ENCODE assay signal across 13 mouse cellular contexts in the genomic region with DNA sequence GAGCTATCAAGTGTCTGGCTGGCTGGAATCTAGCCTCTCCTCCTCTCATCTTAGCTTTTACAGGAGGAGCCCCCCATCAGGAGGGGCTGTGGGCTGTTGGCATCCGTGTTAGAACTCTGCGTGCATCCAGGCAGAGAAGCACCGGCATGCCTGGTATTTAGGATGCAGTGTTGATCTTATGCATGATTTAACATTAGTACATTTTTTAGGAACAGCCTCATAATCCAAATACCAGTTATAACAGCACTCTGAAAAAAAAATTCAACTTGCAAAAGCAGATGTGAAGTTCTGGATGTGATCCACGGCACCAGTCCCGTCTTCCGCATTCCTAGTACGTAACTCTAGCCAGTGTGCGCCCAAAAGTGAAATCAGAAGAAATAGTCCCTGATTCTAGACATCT. TPM values are rescaled to one million over a fixed set of nuclear protein-coding genes. Genes with fewer than 3 reads are reported as not detected.
DNase-seq lines count a peak whose midpoint lies in the region; ATAC-seq and TF ChIP-seq lines count a peak whose summit lies in the region.
"Had no signal": no experiment of that assay in that cellular context is flagged by ENCODE, and none has a peak within 500 bp of the region (broad histone marks: within the 10 kb centered on the region; RNA-seq: fewer than 3 reads in every experiment).

No protein-coding gene starts in this region.

- H3K27ac ChIP-seq in lung, embryonic 14.5 days (ENCODE audit: low read depth): no peak overlapping the region
- peak overlapping the region; percentile 49; the same call in 1 of the 2 replicates for H3K27ac ChIP-seq in heart, embryonic 13.5 days (replicated peaks)
- peak overlapping the region; percentile 73 for H3K27ac ChIP-seq in limb, embryonic 13.5 days
- H3K27ac ChIP-seq: forebrain, embryonic 10.5 days; hindbrain, embryonic 14.5 days had no signal

- TF ChIP-seq CTCF in lung, embryonic 14.5 days (IDR thresholded peaks at IDR 0.05; ENCODE audit: low read depth): no peak
- no peak for TF ChIP-seq CTCF in lung, adult 2 months (IDR thresholded peaks at IDR 0.05; ENCODE audit: insufficient read depth, low read length)

- intact Hi-C loops in left cerebral cortex, postnatal 4 days (cut with DNase I): no loop called here

- H3K36me3 ChIP-seq in lung, embryonic 14.5 days (ENCODE audit: insufficient read depth): no peaks in the 10 kb centered on the region
- H3K36me3 ChIP-seq in heart, embryonic 13.5 days: no peaks in the 10 kb centered on the region
- no peaks in the 10 kb centered on the region for H3K36me3 ChIP-seq in limb, embryonic 13.5 days
- H3K36me3 ChIP-seq: forebrain, embryonic 10.5 days had no signal

- 62% methylated on average over 8 of the region's 8 CpGs for WGBS in lung, embryonic 14.5 days
- WGBS in lung, adult 2 months: 72% methylated on average over 8 of the region's 8 CpGs
- 67% methylated on average over 8 of the region's 8 CpGs for WGBS in heart, embryonic 13.5 days
- 45% methylated on average over 8 of the region's 8 CpGs for WGBS in limb, embryonic 13.5 days

- 0 out of 2 replicates have a peak, but pooled peaks cover 3% of the 10 kb centered on the region for H3K4me1 ChIP-seq in lung, embryonic 14.5 days (ENCODE audit: insufficient read depth)
- H3K4me1 ChIP-seq in lung, adult 2 months (ENCODE audit: control insufficient read depth, insufficient read depth, low read length): 0 out of 2 replicates have a peak, but pooled peaks cover 3% of the 10 kb centered on the region
- H3K4me1 ChIP-seq in heart, embryonic 13.5 days: peaks cover 21% of the 10 kb centered on the region
- H3K4me1 ChIP-seq in limb, embryonic 13.5 days: peaks cover 27% of the 10 kb centered on the region

- no peak overlapping the region for H3K4me3 ChIP-seq in lung, embryonic 14.5 days (ENCODE audit: low read depth, low read length)
- H3K4me3 ChIP-seq in lung, adult 2 months (replicated peaks; ENCODE audit: extremely low read depth, low read depth, low read length): no peak overlapping the region
- no peak overlapping the region for H3K4me3 ChIP-seq in heart, embryonic 13.5 days
- no peak overlapping the region for H3K4me3 ChIP-seq in limb, embryonic 13.5 days
- H3K4me3 ChIP-seq: forebrain, embryonic 10.5 days had no signal

- H3K4me2 ChIP-seq in lung, embryonic 14.5 days: no peak overlapping the region
- no peak overlapping the region for H3K4me2 ChIP-seq in heart, embryonic 13.5 days
- peak overlapping the region; percentile 17 for H3K4me2 ChIP-seq in limb, embryonic 13.5 days (replicated peaks)
- H3K4me2 ChIP-seq: hindbrain, embryonic 14.5 days had no signal

- no peak overlapping the region for H3K9ac ChIP-seq in lung, embryonic 14.5 days
- H3K9ac ChIP-seq in heart, embryonic 13.5 days: no peak overlapping the region
- H3K9ac ChIP-seq in limb, embryonic 13.5 days: no peak overlapping the region
- H3K9ac ChIP-seq: hindbrain, embryonic 14.5 days had no signal

- no peak; the same call in 1 of the 2 replicates for ATAC-seq in lung, embryonic 14.5 days (ENCODE audit: insufficient read depth)
- ATAC-seq in heart, embryonic 13.5 days (ENCODE audit: extremely low read depth, insufficient number of reproducible peaks, low FRiP score, low TSS enrichment): no peak
- peak; percentile 73 for ATAC-seq in limb, embryonic 13.5 days (ENCODE audit: low FRiP score, low read depth)

- DNase-seq in lung, embryonic 14.5 days: peak; percentile 36
- no peak for DNase-seq in lung, adult 2 months
- DNase-seq in left cerebral cortex, postnatal 4 days: no peak
- DNase-seq in adrenal gland, postnatal 36 days: no peak
- DNase-seq in layer of hippocampus, postnatal 10 days (ENCODE audit: low spot score in 2 of 2): no peak
- DNase-seq: adrenal gland, adult 2 months; cerebellum, postnatal 14 days; right cerebral cortex, adult 18-20 months; thymus, adult 18-20 months had no signal

- no peak for TF ChIP-seq POLR2A in lung, adult 2 months (IDR thresholded peaks at IDR 0.05; ENCODE audit: borderline replicate concordance, extremely low read depth, low read depth, low read length)

- H3K9me3 ChIP-seq in lung, embryonic 14.5 days (ENCODE audit: low read depth, low read length): no peaks in the 10 kb centered on the region
- no peaks in the 10 kb centered on the region for H3K9me3 ChIP-seq in heart, embryonic 13.5 days
- H3K9me3 ChIP-seq in limb, embryonic 13.5 days: no peaks in the 10 kb centered on the region
- H3K9me3 ChIP-seq: forebrain, embryonic 10.5 days had no signal

- H3K27me3 ChIP-seq in lung, embryonic 14.5 days (ENCODE audit: insufficient read depth, low read length): no peaks in the 10 kb centered on the region
- no peaks in the 10 kb centered on the region for H3K27me3 ChIP-seq in heart, embryonic 13.5 days (replicated peaks)
- no peaks in the 10 kb centered on the region for H3K27me3 ChIP-seq in limb, embryonic 13.5 days

RNA-seq across cellular contexts. Expression of gene Ankrd55, which starts 52.0 kb away (rescaled TPM):
- 0.18 and 0.22 TPM in 2 replicates for polyA plus RNA-seq in lung, embryonic 14.5 days (2014; fragmentation: Nextera tagmentation; extraction: Ambion mirVana)
- 0.07 and 0.15 TPM in 2 replicates for polyA plus RNA-seq in lung, adult 2 months (2012; rRNA removed)
- 0.07 and 0.14 TPM in 2 replicates for polyA plus RNA-seq in heart, embryonic 13.5 days (2015; fragmentation: Nextera tagmentation; extraction: Ambion mirVana)
- 1.8 TPM in 2 replicates for polyA plus RNA-seq in limb, embryonic 13.5 days (2015; fragmentation: Nextera tagmentation; extraction: Ambion mirVana)
- total RNA-seq in left cerebral cortex, postnatal 4 days (2021): 1 to 10 TPM; 4.7 to 6.5 TPM
- total RNA-seq in adrenal gland, postnatal 36 days (2021): 10 to 100 TPM in 1 of 2 experiments, under 1 TPM in 1; 0.46 to 22.1 TPM
- total RNA-seq in layer of hippocampus, postnatal 10 days (2021): 1 to 10 TPM; 8.6 to 9.1 TPM
